Mouse (Mus musculus) midbrain, embryonic 14.5 days (tissue): ENCODE data around the gene Ccna1. TPM values are rescaled to one million over a fixed set of nuclear protein-coding genes. Genes with fewer than 3 reads are reported as not detected.
A peak's percentile ranks its signal among the peaks of the same experiment; 100 is the strongest.

ENCODE experiments used
- ATAC-seq: fragments of 200-750 bp; cut with Nextera tagmentation; 2 replicates; pipeline ENCODE4 v1.8.0; 2017; ENCODE audit warnings: moderate number of reproducible peaks, moderate library complexity; ENCODE audit not compliant: low FRiP score, low TSS enrichment
- DNase-seq: peaks from one replicate; pipeline ENCODE4 v3.0.0-alpha.2; 2015
- H3K27ac ChIP-seq: fragments of 300-500 bp; sonication (generic); replicated peaks from 2 replicates; pipeline ENCODE4 v1.5.1; 2014; ENCODE audit warnings: mild to moderate bottlenecking, low read depth, low read length, moderate library complexity
- H3K27me3 ChIP-seq: fragments of 300-500 bp; sonication (generic); 2 replicates; pipeline ENCODE4 v1.6.1; 2014; ENCODE audit warnings: low read length, control low read depth, mixed read lengths; ENCODE audit not compliant: control insufficient read depth, insufficient read depth
- H3K36me3 ChIP-seq: fragments of 300-500 bp; sonication (generic); 2 replicates; pipeline ENCODE4 v1.6.1; 2014; ENCODE audit warnings: low read length, control low read depth; ENCODE audit not compliant: control insufficient read depth, insufficient read depth
- H3K4me1 ChIP-seq: fragments of 300-500 bp; sonication (generic); 2 replicates; pipeline ENCODE4 v1.6.1; 2014; ENCODE audit warnings: mild to moderate bottlenecking, antibody characterized with exemption, low read length, control low read depth; ENCODE audit not compliant: control insufficient read depth, insufficient read depth
- H3K4me2 ChIP-seq: fragments of 300-500 bp; sonication (generic); 2 replicates; pipeline ENCODE4 v1.6.1; 2014; ENCODE audit warnings: mild to moderate bottlenecking, low read length, moderate library complexity
- H3K4me3 ChIP-seq: fragments of 300-500 bp; sonication (generic); replicated peaks from 2 replicates; pipeline ENCODE4 v1.5.1; 2014; ENCODE audit warnings: low read depth, low read length
- H3K9ac ChIP-seq: fragments of 300-500 bp; sonication (generic); replicated peaks from 2 replicates; pipeline ENCODE4 v1.6.1; 2014; ENCODE audit warnings: mild to moderate bottlenecking, low read length, moderate library complexity
- H3K9me3 ChIP-seq: fragments of 300-500 bp; sonication (generic); 2 replicates; pipeline ENCODE4 v1.6.1; 2016; ENCODE audit warnings: low read length, control low read depth, mixed read lengths; ENCODE audit not compliant: control insufficient read depth
- WGBS: fragments of 180-500 bp; shearing (Covaris S2); extraction: QIAGEN DNeasy Blood & Tissue Kit; methylation state at CpG from one replicate; pipeline ENCODE4 v1.1.7; 2014; 5-methylcytosine and 5-hydroxymethylcytosine counted together
- polyA plus RNA-seq: library from polyadenylated mRNA; unstranded; fragments of >200 nt; fragmentation: Nextera tagmentation; extraction: Ambion mirVana; gene quantifications from 2 replicates; pipeline ENCODE4 v1.2.1, GENCODE M21; 2014

Ccna1 gene
- polyA plus RNA-seq, 1 experiment from 2014 or later: 2.2 TPM

DNA sequence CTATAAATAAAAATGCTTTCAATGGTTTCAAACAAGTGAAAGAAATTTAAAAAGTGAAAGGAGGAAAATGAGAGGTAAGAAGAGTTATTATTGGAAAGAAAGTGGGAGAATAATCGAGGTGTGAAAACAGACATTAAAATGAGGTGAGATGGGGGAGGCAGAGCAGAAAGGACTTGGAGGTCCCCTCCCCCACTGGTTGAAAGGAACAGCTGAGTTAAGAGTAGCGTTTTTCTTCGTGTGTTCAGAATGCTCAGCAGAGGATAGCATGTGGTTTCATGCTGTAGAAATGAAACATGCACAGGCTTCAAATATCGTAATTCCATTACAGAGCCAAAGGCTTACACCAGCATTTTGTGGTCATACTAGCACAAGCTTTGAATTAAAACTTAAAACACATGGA lies 42.8 kb downstream of the Ccna1 start:
- no peaks in the 10 kb centered on the region for H3K27me3 ChIP-seq
- no peak for DNase-seq
- 0 out of 2 replicates have a peak, but pooled peaks cover 3% of the 10 kb centered on the region for H3K4me1 ChIP-seq
- 66% methylated on average over 4 of the region's 4 CpGs for WGBS
- no peak overlapping the region for H3K4me2 ChIP-seq
- no peaks in the 10 kb centered on the region for H3K36me3 ChIP-seq
- H3K9ac ChIP-seq: no peak overlapping the region
- no peak for ATAC-seq
- no peak overlapping the region for H3K27ac ChIP-seq
- H3K4me3 ChIP-seq: no peak overlapping the region
- H3K9me3 ChIP-seq: no peaks in the 10 kb centered on the region

DNA sequence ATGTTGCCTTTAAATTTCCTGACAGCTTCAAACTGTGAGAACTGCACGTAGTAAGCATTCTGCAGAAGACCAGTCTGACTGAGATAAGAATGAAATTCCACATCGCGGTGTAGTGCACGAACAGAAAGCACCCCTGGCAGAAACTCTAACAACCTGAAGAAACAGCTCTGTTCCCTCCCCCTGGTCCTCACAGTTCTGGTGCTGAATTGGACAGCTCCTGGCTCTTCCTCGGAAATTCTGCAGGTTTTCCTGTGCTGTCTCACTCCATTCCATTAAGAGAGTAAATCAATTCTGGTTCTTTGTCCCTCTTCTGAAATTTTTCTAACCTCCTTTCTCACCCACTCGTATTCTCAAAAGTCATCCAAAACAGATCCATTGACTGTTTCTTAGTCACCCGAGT lies 43.6 kb downstream of the Ccna1 start:
- 35% methylated on average over 7 of the region's 7 CpGs for WGBS
- ATAC-seq (no peak), DNase-seq (peak; percentile 37)
- no peaks in the 10 kb centered on the region for H3K36me3 ChIP-seq
- H3K27ac ChIP-seq: no peak overlapping the region
- H3K9ac ChIP-seq: no peak overlapping the region
- no peaks in the 10 kb centered on the region for H3K27me3 ChIP-seq
- H3K4me1 ChIP-seq: 0 out of 2 replicates have a peak, but pooled peaks cover 3% of the 10 kb centered on the region
- H3K4me3 ChIP-seq: no peak overlapping the region
- no peak overlapping the region for H3K4me2 ChIP-seq
- H3K9me3 ChIP-seq: no peaks in the 10 kb centered on the region

DNA sequence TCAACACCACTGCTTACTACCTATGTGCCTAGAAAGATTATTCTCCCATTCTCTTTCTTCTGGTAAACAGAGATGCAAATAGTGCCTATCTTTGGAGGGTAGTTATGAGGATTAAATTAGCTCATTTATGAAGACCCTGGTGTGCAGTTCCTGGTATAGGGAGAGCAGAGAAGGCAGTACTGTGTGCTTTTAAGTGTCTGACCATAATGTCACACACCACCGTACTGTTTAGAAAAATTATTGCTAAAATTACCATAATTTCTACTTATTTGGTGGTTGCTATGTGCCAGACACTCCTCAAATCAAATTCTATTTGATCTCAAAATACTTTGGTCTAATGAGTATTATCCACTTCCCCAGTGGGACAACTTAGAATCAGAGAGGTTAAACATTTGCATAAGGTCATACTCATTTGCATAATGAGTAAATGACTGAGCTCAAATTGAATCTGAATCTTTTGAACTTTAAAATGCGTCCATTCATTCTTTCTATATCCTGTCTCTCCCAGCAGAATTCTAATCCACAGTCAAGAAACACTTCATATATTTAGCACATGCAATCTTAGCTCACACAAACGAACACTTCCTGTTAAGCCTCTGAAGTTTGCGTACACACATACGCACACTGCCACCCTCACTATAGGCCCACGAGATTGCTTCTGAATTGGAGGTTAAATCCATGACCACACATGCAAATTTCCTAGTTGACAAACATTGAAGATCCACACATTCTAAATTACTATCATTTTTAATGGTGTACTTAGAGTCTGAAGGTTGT lies 46.1 kb downstream of the Ccna1 start:
- Histone ChIP-seq H3K27me3 (no peaks in the 10 kb centered on the region), H3K9me3 (no peaks in the 10 kb centered on the region), H3K4me3 (no peak overlapping the region), H3K4me1 (0 out of 2 replicates have a peak, but pooled peaks cover 3% of the 10 kb centered on the region), H3K4me2 (no peak overlapping the region), H3K36me3 (no peaks in the 10 kb centered on the region), H3K27ac (no peak overlapping the region), H3K9ac (no peak overlapping the region)
- 43% methylated on average over 6 of the region's 6 CpGs for WGBS
- ATAC-seq (no peak; the same call in 1 of the 2 replicates), DNase-seq (peak; percentile 48)

DNA sequence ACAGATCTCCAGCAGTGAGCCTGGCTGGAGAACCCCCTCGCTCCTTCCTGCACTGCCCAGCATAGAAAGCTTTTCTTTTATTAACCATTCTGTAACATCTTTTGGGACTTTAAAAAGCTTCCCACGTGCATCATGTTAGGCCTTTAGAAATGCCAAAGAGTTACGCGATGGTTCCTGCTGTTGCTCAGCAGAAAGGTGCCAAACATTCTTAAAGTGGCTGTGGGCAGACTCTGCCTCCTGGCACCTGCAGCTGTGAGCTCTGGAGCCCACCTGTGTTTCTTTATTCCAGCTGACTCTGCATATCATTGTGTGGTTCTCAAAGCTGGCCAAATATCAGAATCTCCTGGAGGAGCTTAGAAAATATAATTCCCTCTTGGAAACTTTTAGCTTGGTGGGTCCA lies 51.3 kb downstream of the Ccna1 start:
- DNase-seq (no peak), ATAC-seq (no peak)
- no peak overlapping the region for H3K4me3 ChIP-seq
- H3K9me3 ChIP-seq: no peaks in the 10 kb centered on the region
- no peaks in the 10 kb centered on the region for H3K27me3 ChIP-seq
- 66% methylated on average over 4 of the region's 4 CpGs for WGBS
- no peaks in the 10 kb centered on the region for H3K36me3 ChIP-seq
- H3K4me1 ChIP-seq: 0 out of 2 replicates have a peak, but pooled peaks cover under 1% of the 10 kb centered on the region
- H3K4me2 ChIP-seq: no peak overlapping the region
- no peak overlapping the region for H3K27ac ChIP-seq
- no peak overlapping the region for H3K9ac ChIP-seq

DNA sequence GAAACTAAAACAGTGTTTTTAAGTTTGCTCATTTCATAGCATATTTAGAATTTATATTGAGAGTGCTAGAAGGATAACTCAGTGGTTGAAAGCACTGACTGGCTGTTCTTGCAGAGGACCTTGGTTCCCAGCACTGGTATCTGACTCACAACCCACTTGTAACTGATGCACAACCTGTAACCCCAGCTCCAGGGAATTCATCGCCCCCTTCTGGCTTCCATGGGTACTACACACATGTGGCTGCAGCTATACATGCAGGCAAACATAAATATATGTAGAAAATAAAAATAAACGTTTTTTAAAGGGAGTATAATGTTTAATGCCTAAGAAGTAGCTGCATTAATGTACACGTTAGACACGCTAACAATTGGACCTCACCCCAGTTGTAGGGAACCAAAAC lies 53.6 kb downstream of the Ccna1 start:
- H3K4me2 ChIP-seq: no peak overlapping the region
- H3K4me1 ChIP-seq: no peaks in the 10 kb centered on the region
- no peak overlapping the region for H3K9ac ChIP-seq
- H3K27me3 ChIP-seq: no peaks in the 10 kb centered on the region
- DNase-seq: no peak
- H3K4me3 ChIP-seq: no peak overlapping the region
- H3K27ac ChIP-seq: no peak overlapping the region
- H3K9me3 ChIP-seq: no peaks in the 10 kb centered on the region
- ATAC-seq: no peak
- WGBS: 71% methylated on average over 4 of the region's 4 CpGs
- H3K36me3 ChIP-seq: no peaks in the 10 kb centered on the region

Other genes starting within 250 kb of the Ccna1 start
- gene Rfxap, start 247.7 kb downstream of the Ccna1 start, polyA plus RNA-seq: 45.4 and 59.8 TPM in 2 replicates
- 1.3 and 2.7 TPM in 2 replicates for gene Sertm1, start 139.6 kb downstream of the Ccna1 start, polyA plus RNA-seq
- 11.8 and 16.4 TPM in 2 replicates for gene Spg20, start 56.6 kb upstream of the Ccna1 start, polyA plus RNA-seq
- gene Ccdc169, start 81.8 kb upstream of the Ccna1 start, polyA plus RNA-seq: 0.12 TPM in 1 of 2 replicates, not detected in the other
- not detected in 2 replicates for gene Sohlh2, start 126.5 kb upstream of the Ccna1 start, polyA plus RNA-seq
- gene Dclk1, start 186.9 kb upstream of the Ccna1 start, polyA plus RNA-seq: 278 and 323 TPM in 2 replicates